Mouse (Mus musculus) CH12.LX (cell line): ENCODE results near the gene Samd4b. TPM values are rescaled to one million over a fixed set of nuclear protein-coding genes. Genes with fewer than 3 reads are reported as not detected.

Experiments
- DNase-seq: peaks from one replicate; pipeline ENCODE4 v3.0.0-alpha.2; 2013; ENCODE audit errors: extremely low read depth
- H3K27ac ChIP-seq: 2 replicates; pipeline ENCODE4 v1.5.1; 2012; ENCODE audit warnings: low read depth, mild to moderate bottlenecking, control low read depth, moderate library complexity; ENCODE audit not compliant: insufficient read depth
- H3K27me3 ChIP-seq: replicated peaks from 2 replicates; pipeline ENCODE3; 2012; ENCODE audit warnings: inconsistent platforms
- H3K36me3 ChIP-seq, 2 experiments: replicated peaks in 1 of 2; 2 replicates each; pipeline versions ENCODE3 to v1.6.1; 2012; ENCODE audit warnings: inconsistent platforms in 1 of 2, low read length in 1 of 2, mild to moderate bottlenecking in 1 of 2, mixed read lengths in 1 of 2, moderate library complexity in 1 of 2; ENCODE audit not compliant: control insufficient read depth in 1 of 2, insufficient read depth in 1 of 2
- H3K4me1 ChIP-seq, 2 experiments: 2 replicates each; pipeline ENCODE4 v1.6.1; 2012; ENCODE audit warnings: inconsistent platforms in 1 of 2, moderate library complexity in 1 of 2; ENCODE audit not compliant: insufficient read depth in 2 of 2, control insufficient read depth in 1 of 2
- H3K4me2 ChIP-seq: 2 replicates; pipeline ENCODE4 v1.6.1; 2012; ENCODE audit warnings: low read depth, mild to moderate bottlenecking, control low read depth; ENCODE audit not compliant: poor library complexity, insufficient read depth, severe bottlenecking
- H3K4me3 ChIP-seq, 3 experiments: fragments of 150-350 bp in 1 of 3; sonication (generic) in 1 of 3; replicated peaks in 1 of 3; 2 replicates each; pipeline versions ENCODE3 to v1.5.1; 2011 to 2012; ENCODE audit warnings: low read depth in 2 of 3, low read length in 2 of 3, mild to moderate bottlenecking in 2 of 3, moderate library complexity in 2 of 3, control low read depth in 1 of 3, improper control_type of control experiment in 1 of 3, inconsistent platforms in 1 of 3, mixed read lengths in 1 of 3; ENCODE audit not compliant: poor library complexity in 1 of 3
- H3K79me2 ChIP-seq: replicated peaks from 2 replicates; pipeline ENCODE4 v1.6.1; 2012; ENCODE audit warnings: mild to moderate bottlenecking, moderate library complexity; ENCODE audit not compliant: control insufficient read depth, poor library complexity, insufficient read depth, severe bottlenecking; ENCODE audit errors: extremely low read depth
- H3K9ac ChIP-seq: 2 replicates; pipeline ENCODE4 v1.6.1; 2012; ENCODE audit warnings: low read depth, mild to moderate bottlenecking, control low read depth, moderate library complexity; ENCODE audit not compliant: insufficient read depth
- H3K9me3 ChIP-seq: replicated peaks from 2 replicates; pipeline ENCODE3; 2012; ENCODE audit warnings: low read length, inconsistent platforms, mixed read lengths
- BHLHE40 ChIP-seq: IDR thresholded peaks from 2 replicates; pipeline ENCODE4 v1.6.1; 2011; ENCODE audit warnings: mild to moderate bottlenecking, low read depth, low read length, improper control_type of control experiment
- CHD1 ChIP-seq: IDR thresholded peaks from 2 replicates; pipeline ENCODE4 v1.6.1; 2012; ENCODE audit warnings: low read depth, low read length, improper control_type of control experiment, inconsistent platforms
- CTCF ChIP-seq, 2 experiments: IDR thresholded peaks in 1 of 2; conservative IDR thresholded peaks in 1 of 2; 2 replicates each; pipeline ENCODE4 v1.5.1; 2011 to 2012; ENCODE audit warnings: low read depth in 2 of 2, low read length in 2 of 2, improper control_type of control experiment in 1 of 2, inconsistent platforms in 1 of 2, mild to moderate bottlenecking in 1 of 2, moderate library complexity in 1 of 2
- E2F4 ChIP-seq: IDR thresholded peaks from 2 replicates; pipeline ENCODE4 v1.6.1; 2011; ENCODE audit warnings: low read depth, low read length, improper control_type of control experiment; ENCODE audit not compliant: insufficient replicate concordance
- ELF1 ChIP-seq: IDR thresholded peaks from 2 replicates; pipeline ENCODE4 v1.6.1; 2014; ENCODE audit warnings: low read depth, mild to moderate bottlenecking, inconsistent platforms, low read length, improper control_type of control experiment
- ETS1 ChIP-seq: conservative IDR thresholded peaks from 2 replicates; pipeline ENCODE4 v1.6.1; 2012; ENCODE audit warnings: low read depth, mild to moderate bottlenecking, inconsistent platforms, low read length, improper control_type of control experiment, moderate library complexity
- GABPA ChIP-seq: IDR thresholded peaks from 2 replicates; pipeline ENCODE4 v1.6.1; 2012; ENCODE audit warnings: low read depth, low read length, improper control_type of control experiment, inconsistent platforms; ENCODE audit not compliant: insufficient replicate concordance
- IRF4 ChIP-seq: IDR thresholded peaks from 2 replicates; pipeline ENCODE4 v1.6.1; 2014; ENCODE audit warnings: low read depth, mild to moderate bottlenecking, inconsistent platforms, low read length, improper control_type of control experiment
- JUN ChIP-seq: IDR thresholded peaks from 2 replicates; pipeline ENCODE4 v1.6.1; 2011; ENCODE audit warnings: low read depth, mild to moderate bottlenecking, low read length, improper control_type of control experiment, moderate library complexity; ENCODE audit not compliant: insufficient read depth
- KAT2A ChIP-seq: IDR thresholded peaks from 2 replicates; pipeline ENCODE4 v1.6.1; 2012; ENCODE audit warnings: low read length, improper control_type of control experiment, inconsistent platforms; ENCODE audit not compliant: insufficient replicate concordance
- MAFK ChIP-seq: IDR thresholded peaks from 2 replicates; pipeline ENCODE4 v1.6.1; 2011; ENCODE audit warnings: low read length, improper control_type of control experiment; ENCODE audit not compliant: insufficient replicate concordance
- MAX ChIP-seq: IDR thresholded peaks from 2 replicates; pipeline ENCODE4 v1.6.1; 2011; ENCODE audit warnings: low read length, improper control_type of control experiment
- MAZ ChIP-seq: IDR thresholded peaks from 2 replicates; pipeline ENCODE4 v1.6.1; 2012; ENCODE audit warnings: low read depth, mild to moderate bottlenecking, inconsistent platforms, low read length, improper control_type of control experiment, moderate library complexity
- MYC ChIP-seq: IDR thresholded peaks from 2 replicates; pipeline ENCODE4 v1.6.1; 2011; ENCODE audit warnings: low read depth, mild to moderate bottlenecking, improper control_type of control experiment, low read length
- NELFE ChIP-seq: IDR thresholded peaks from 2 replicates; pipeline ENCODE4 v1.6.1; 2011; ENCODE audit warnings: low read depth, low read length, improper control_type of control experiment
- PAX5 ChIP-seq: IDR thresholded peaks from 2 replicates; pipeline ENCODE4 v1.6.1; 2012; ENCODE audit warnings: low read length, inconsistent platforms, mixed read lengths
- POLR2A ChIP-seq: IDR thresholded peaks from 2 replicates; pipeline ENCODE4 v1.6.1; 2011; ENCODE audit warnings: low read depth, mild to moderate bottlenecking, improper control_type of control experiment, low read length
- POLR2AphosphoS2 ChIP-seq: IDR thresholded peaks from 2 replicates; pipeline ENCODE4 v1.6.1; 2011; ENCODE audit warnings: low read depth, low read length, improper control_type of control experiment
- RAD21 ChIP-seq: IDR thresholded peaks from 2 replicates; pipeline ENCODE4 v1.6.1; 2011; ENCODE audit warnings: low read depth, mild to moderate bottlenecking, low read length, improper control_type of control experiment, moderate library complexity
- RCOR1 ChIP-seq: conservative IDR thresholded peaks from 2 replicates; pipeline ENCODE4 v1.6.1; 2012; ENCODE audit warnings: low read depth, mild to moderate bottlenecking, inconsistent platforms, low read length, improper control_type of control experiment
- TBP ChIP-seq: conservative IDR thresholded peaks from 2 replicates; pipeline ENCODE4 v1.6.1; 2011; ENCODE audit warnings: low read depth, low read length, improper control_type of control experiment
- UBTF ChIP-seq: IDR thresholded peaks from 2 replicates; pipeline ENCODE4 v1.6.1; 2012; ENCODE audit warnings: low read depth, mild to moderate bottlenecking, inconsistent platforms, low read length, improper control_type of control experiment, moderate library complexity
- USF2 ChIP-seq: conservative IDR thresholded peaks from 2 replicates; pipeline ENCODE4 v1.6.1; 2011; ENCODE audit warnings: low read depth, low read length, improper control_type of control experiment
- ZKSCAN1 ChIP-seq: IDR thresholded peaks from 2 replicates; pipeline ENCODE4 v1.6.1; 2012; ENCODE audit warnings: low read depth, inconsistent platforms, low read length, improper control_type of control experiment, borderline replicate concordance
- ZMIZ1 ChIP-seq: IDR thresholded peaks from 2 replicates; pipeline ENCODE4 v1.6.1; 2012; ENCODE audit warnings: low read depth, mild to moderate bottlenecking, inconsistent platforms, low read length, improper control_type of control experiment
- ZNF384 ChIP-seq: IDR thresholded peaks from 2 replicates; pipeline ENCODE4 v1.6.1; 2012; ENCODE audit warnings: low read depth, low read length, improper control_type of control experiment, inconsistent platforms
- dilution Hi-C: fragments of 300-500 bp; cut with MboI; formaldehyde crosslinking; loops from 2 replicates; pipeline ENCODE4 v1.14.3; 2020; ENCODE audit warnings: low sequenced_read_pairs; ENCODE audit not compliant: extremely low pct_unique_long_range_greater_than_20kb, extremely low pct_ligation_motif_present
- in situ Hi-C: fragments of 300-500 bp; cut with MboI; formaldehyde crosslinking; loops from 3 replicates; pipeline ENCODE4 v1.14.3; 2019; ENCODE audit warnings: low sequenced_read_pairs, low pct_ligation_motif_present, low pct_unique_long_range_greater_than_20kb, mixed read lengths
- polyA plus RNA-seq: library from polyadenylated mRNA; unstranded; fragments of >175 nt; gene quantifications from 2 replicates; pipeline ENCODE4 v1.2.1, GENCODE M21; 2012; ENCODE audit warnings: low read depth; ENCODE audit not compliant: insufficient read length
- total RNA-seq, 2 experiments: library from RNA; depleted of rRNA; stranded (reverse); fragments of 300-350 nt in 1 of 2; fragments of >200 nt in 1 of 2; gene quantifications; 2 replicates each; pipeline ENCODE4 v1.2.3; 2012 to 2014

Gene Samd4b
- total and polyA plus RNA-seq, 3 experiments, result 3.7 to 24.6 (median 10.0) TPM

GRCm38 (mm10) chr7:28423018-28423417 is 174.9 kb downstream of the Samd4b start (continued):
- TF ChIP-seq ZKSCAN1, result no peak
- no peak for TF ChIP-seq RCOR1
- peak; percentile 68 for TF ChIP-seq ETS1
- peak; percentile 61; the same call in 1 of the 2 replicates for TF ChIP-seq JUN
- peak; percentile 18; the same call in 1 of the 2 replicates for TF ChIP-seq BHLHE40
- no peak for TF ChIP-seq CHD1
- no peak for TF ChIP-seq UBTF
- no peak for TF ChIP-seq TBP
- peak; percentile 44; the same call in 1 of the 2 replicates for TF ChIP-seq MAZ
- TF ChIP-seq POLR2A, result no peak
- TF ChIP-seq CTCF (conservative IDR thresholded peaks at IDR 0.05 in 1 of 2, IDR thresholded peaks at IDR 0.05 in 1 of 2; ENCODE audit: low read depth in 2 of 2, low read length in 2 of 2), result no peak; a peak in 1 of 4 replicates
- no peak for TF ChIP-seq PAX5
- TF ChIP-seq MAFK, result peak; percentile 43; the same call in 1 of the 2 replicates
- no peak for TF ChIP-seq E2F4
- no peak for TF ChIP-seq ZMIZ1
- TF ChIP-seq ZNF384, result no peak
- no peak for TF ChIP-seq NELFE
- TF ChIP-seq RAD21, result peak; percentile 12
- TF ChIP-seq MYC, result no peak
- no peak for TF ChIP-seq USF2
- TF ChIP-seq KAT2A, result no peak
- no peak for TF ChIP-seq GABPA
- TF ChIP-seq, all 38 proteins: peak for 15

- DNase-seq, result no peak
- TF ChIP-seq MAX, result no peak
- no peak for TF ChIP-seq ELF1
- TF ChIP-seq IRF4, result no peak
- no peak for TF ChIP-seq NELFE
- no peak for TF ChIP-seq JUN
- no peak for TF ChIP-seq POLR2AphosphoS2
- TF ChIP-seq E2F4, result no peak
- TF ChIP-seq, all 38 proteins: peak for 0
- peaks cover 2% of the 10 kb centered on the region; the same call in 1 of the 2 replicates for H3K79me2 ChIP-seq
- H3K4me3 ChIP-seq, result no peak overlapping the region
- H3K36me3 ChIP-seq, result peaks cover 53 to 97% of the 10 kb centered on the region in 2 experiments
- no peak overlapping the region for H3K4me2 ChIP-seq
- in situ Hi-C loops (no loop called here), dilution Hi-C loops (no loop called here)
- H3K27me3 ChIP-seq, result no peaks in the 10 kb centered on the region
- peaks cover 13 to 19% of the 10 kb centered on the region in 2 experiments for H3K4me1 ChIP-seq
- H3K9me3 ChIP-seq, result peaks cover 4% of the 10 kb centered on the region
- H3K27ac ChIP-seq, result no peak overlapping the region
- H3K9ac ChIP-seq, result no peak overlapping the region
These were observed 178.5 kb downstream of the Samd4b start for GRCm38 (mm10) chr7:28419416-28419815.
